Mouse (Mus musculus) stomach, postnatal 0 days (tissue): ENCODE results near the gene Gpr37l1.

Experiments
- CTCF ChIP-seq: IDR thresholded peaks from 2 replicates; pipeline ENCODE4 v1.5.1; 2016; ENCODE audit warnings: antibody characterized with exemption, low read depth, mild to moderate bottlenecking, moderate library complexity
- EP300 ChIP-seq: optimal IDR thresholded peaks from 2 replicates; pipeline ENCODE3; 2016; ENCODE audit warnings: antibody characterized with exemption

DNA sequence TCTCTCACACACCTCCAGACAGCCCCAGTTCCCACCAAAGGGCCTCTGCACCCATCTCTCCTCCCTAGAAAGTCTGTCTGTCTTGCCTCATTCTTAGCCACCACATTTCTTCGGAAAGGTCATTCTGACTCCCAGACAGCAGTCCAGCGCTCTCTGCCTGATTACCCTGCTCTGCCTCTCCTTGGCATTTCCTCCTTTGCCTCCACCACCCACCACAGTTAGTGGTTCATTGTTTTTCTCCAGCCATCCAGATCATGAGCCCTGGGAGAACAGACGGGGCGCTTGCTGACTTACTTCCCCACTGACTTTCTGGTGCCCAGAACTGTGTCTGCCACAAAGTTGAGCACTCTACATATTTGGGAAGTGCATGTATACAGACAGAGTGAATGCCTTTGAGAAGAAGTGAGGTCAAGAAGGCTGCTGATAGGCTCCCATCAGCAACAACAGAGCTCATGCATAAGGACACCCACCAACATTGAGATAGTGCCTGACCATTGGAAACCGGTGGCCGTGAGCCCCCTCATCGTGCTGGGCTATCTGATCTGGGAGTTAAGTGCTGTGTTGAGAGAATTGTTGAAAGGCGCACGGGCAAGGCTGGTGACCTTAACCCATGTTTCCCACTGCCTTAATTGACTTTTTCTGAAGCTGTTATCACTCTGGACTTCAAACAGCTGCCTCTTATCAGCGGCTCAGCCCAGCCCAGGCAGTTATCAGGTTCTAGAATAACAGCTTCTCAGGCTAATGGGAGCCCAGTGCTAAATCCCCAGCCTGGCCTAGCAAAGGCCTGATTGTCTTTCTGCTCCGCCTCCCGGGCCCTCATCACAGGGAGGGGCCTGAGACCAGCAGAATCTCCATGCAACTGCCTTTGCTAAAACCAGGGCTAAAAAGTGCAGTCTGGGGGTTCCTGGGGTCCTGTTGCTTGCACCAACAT is 37.0 kb upstream of the Gpr37l1 start:
- no peak for TF ChIP-seq CTCF
- no peak for TF ChIP-seq EP300
